9 mouse cellular contexts compared by ENCODE assay signal in genomic region chr13:63230955-63231701, GRCm38 (mm10).
A peak's percentile ranks its signal among the peaks of the same experiment; 100 is the strongest.
DNase-seq lines count a peak whose midpoint lies in the region; TF ChIP-seq lines count a peak whose summit lies in the region.
"Had no signal": no experiment of that assay in that cellular context is flagged by ENCODE, and none has a peak within 500 bp of the region (broad histone marks: within the 10 kb centered on the region; RNA-seq: fewer than 3 reads in every experiment).

No protein-coding gene starts in this region.

- H3K4me3 ChIP-seq in heart, adult 2 months = no peak overlapping the region
- no peak overlapping the region for H3K4me3 ChIP-seq in testis, adult 2 months (ENCODE audit: control insufficient read depth, low read depth, low read length)
- H3K4me3 ChIP-seq in cerebellum, adult 2 months (replicated peaks; ENCODE audit: insufficient read depth, low read depth, low read length) = no peak overlapping the region

- DNase-seq in heart, adult 2 months = no peak
- no peak for DNase-seq in heart, postnatal 25 days (ENCODE audit: low spot score)
- DNase-seq in testis, postnatal 14 days (ENCODE audit: low spot score) = no peak
- DNase-seq in kidney, postnatal 14 days = peak; percentile 52
- DNase-seq in cerebellum, adult 2 months = no peak
- no peak for DNase-seq in left cerebral cortex, adult 18-20 months (ENCODE audit: low spot score in 2 of 2)
- DNase-seq in gastrocnemius, postnatal 4 days (ENCODE audit: low spot score in 2 of 2) = no peak

- TF ChIP-seq CTCF in heart, adult 2 months (IDR thresholded peaks at IDR 0.05) = no peak
- TF ChIP-seq CTCF in testis, adult 2 months (IDR thresholded peaks at IDR 0.05; ENCODE audit: control insufficient read depth, insufficient read depth, insufficient replicate concordance, low read depth, low read length) = no peak
- no peak for TF ChIP-seq CTCF in cerebellum, adult 2 months (IDR thresholded peaks at IDR 0.05; ENCODE audit: borderline replicate concordance, insufficient read depth, low read depth, low read length)

- TF ChIP-seq POLR2A in heart, adult 2 months (IDR thresholded peaks at IDR 0.05; ENCODE audit: insufficient read depth, low read depth, low read length) = no peak
- no peak for TF ChIP-seq POLR2A in testis, adult 2 months (IDR thresholded peaks at IDR 0.05; ENCODE audit: control insufficient read depth, low read depth, low read length)
- no peak for TF ChIP-seq POLR2A in cerebellum, adult 2 months (IDR thresholded peaks at IDR 0.05; ENCODE audit: borderline replicate concordance, insufficient read depth, low read length)

- TF ChIP-seq EP300 in heart, adult 2 months (IDR thresholded peaks at IDR 0.05; ENCODE audit: insufficient read depth, low read depth, low read length) = no peak

- no peaks in the 10 kb centered on the region; the same call in 1 of the 2 replicates for H3K36me3 ChIP-seq in heart, adult 2 months (ENCODE audit: control insufficient read depth, insufficient read depth, low read length)
- H3K36me3 ChIP-seq in testis, adult 2 months (ENCODE audit: control insufficient read depth, insufficient read depth, low read length) = no peaks in the 10 kb centered on the region

- H3K27me3 ChIP-seq in heart, adult 2 months (ENCODE audit: control insufficient read depth, insufficient read depth, low read length) = no peaks in the 10 kb centered on the region
- H3K27me3 ChIP-seq in testis, adult 2 months (ENCODE audit: control insufficient read depth, insufficient read depth, low read length) = no peaks in the 10 kb centered on the region
- no peaks in the 10 kb centered on the region for H3K27me3 ChIP-seq in cerebellum, adult 2 months (ENCODE audit: control insufficient read depth, insufficient read depth, low read length)
- H3K27me3 ChIP-seq: CH12.LX had no signal

- 44% methylated on average over 7 of the region's 7 CpGs for WGBS in heart, adult 2 months
- WGBS in cerebellum, adult 2 months = 81% methylated on average over 7 of the region's 7 CpGs

- peak overlapping the region; percentile 16; the same call in 1 of the 2 replicates for H3K9ac ChIP-seq in heart, adult 2 months (ENCODE audit: low read depth, low read length)

- peak overlapping the region; percentile 75 for H3K27ac ChIP-seq in heart, adult 2 months
- peak overlapping the region; percentile 27; the same call in 1 of the 2 replicates for H3K27ac ChIP-seq in testis, adult 2 months (ENCODE audit: control insufficient read depth, insufficient read depth, low read depth, low read length)
- H3K27ac ChIP-seq in cerebellum, adult 2 months (ENCODE audit: insufficient read depth, low read length) = no peak overlapping the region

- peaks cover 9% of the 10 kb centered on the region for H3K4me1 ChIP-seq in heart, adult 2 months (ENCODE audit: control insufficient read depth, insufficient read depth, low read length)
- peaks cover 2% of the 10 kb centered on the region; the same call in 1 of the 2 replicates for H3K4me1 ChIP-seq in testis, adult 2 months (ENCODE audit: control insufficient read depth, insufficient read depth, low read length)
- H3K4me1 ChIP-seq in cerebellum, adult 2 months (ENCODE audit: control insufficient read depth, insufficient read depth, low read length) = no peaks in the 10 kb centered on the region

- H3K79me2 ChIP-seq in heart, adult 2 months (replicated peaks; ENCODE audit: control insufficient read depth, insufficient read depth, low read length) = no peaks in the 10 kb centered on the region

- intact Hi-C loops in heart, adult 2 months (cut with DNase I) = loop anchor here (5.0 kb wide), 1 partner anchor 259 kb away; no protein-coding TSS in a partner anchor
- intact Hi-C loops in heart, postnatal 25 days (cut with DNase I) = loop anchor here (1.0 kb wide), 1 partner anchor 94 kb away; no protein-coding TSS in a partner anchor
